Mouse (Mus musculus): ENCODE data around the gene Ccr7. TPM values are rescaled to one million over a fixed set of nuclear protein-coding genes. Genes with fewer than 3 reads are reported as not detected.
A peak's percentile ranks its signal among the peaks of the same experiment; 100 is the strongest.

Gene Ccr7
- polyA plus RNA-seq, 3 experiments from 2014 or later, result 16.6 to 295 (median 286) TPM

DNA sequence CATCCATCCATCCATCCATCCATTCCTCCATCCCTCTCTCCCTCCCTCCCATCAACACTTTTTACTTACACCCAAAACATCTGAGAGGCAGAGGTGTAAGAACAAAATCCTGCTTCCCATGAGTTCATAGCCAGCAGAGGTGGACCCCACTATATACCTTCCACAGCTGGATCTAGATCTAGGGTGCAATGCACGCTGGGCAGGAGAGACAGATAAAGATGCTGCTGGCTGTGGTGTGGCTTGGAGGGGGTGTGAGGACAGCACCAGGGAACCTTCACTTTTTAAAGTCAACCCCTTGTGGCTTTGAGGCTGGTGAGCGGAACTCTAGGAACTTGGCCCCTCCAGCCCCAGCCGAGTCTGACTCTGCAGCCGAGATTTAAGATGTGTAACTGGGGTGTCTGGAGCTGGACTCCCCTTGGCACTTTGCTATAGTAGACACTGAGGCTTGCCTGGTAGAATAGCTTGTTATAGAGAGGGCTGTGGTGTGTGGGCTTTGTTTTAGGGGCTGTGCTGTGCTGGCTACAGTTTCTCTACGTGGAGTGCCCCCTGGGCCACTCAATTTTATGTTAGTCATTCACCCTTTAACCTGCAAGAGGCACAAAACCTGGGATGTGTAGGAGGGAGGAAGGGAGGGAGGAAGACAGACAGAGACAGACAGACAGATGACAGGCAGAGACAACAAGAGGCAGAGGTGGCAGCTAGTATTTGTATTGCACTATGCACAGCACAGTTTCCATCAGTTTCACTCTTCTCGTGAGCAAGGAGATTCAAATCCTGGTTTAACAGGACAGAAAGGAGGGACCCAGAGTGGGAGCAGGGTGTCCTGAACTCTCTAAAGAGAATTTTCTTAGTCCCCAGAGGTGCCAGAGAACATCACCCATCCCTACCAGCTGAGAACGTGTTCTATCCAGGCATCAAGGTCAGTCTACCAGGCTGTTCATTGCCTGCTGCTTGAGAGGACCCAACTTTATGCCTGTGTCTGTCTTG lies 817 bp downstream of the Ccr7 start:
- no peak for ATAC-seq

- no peak for ATAC-seq
These were observed 2.3 kb downstream of the Ccr7 start for GRCm38 (mm10) chr11:99152323-99153144.

DNA sequence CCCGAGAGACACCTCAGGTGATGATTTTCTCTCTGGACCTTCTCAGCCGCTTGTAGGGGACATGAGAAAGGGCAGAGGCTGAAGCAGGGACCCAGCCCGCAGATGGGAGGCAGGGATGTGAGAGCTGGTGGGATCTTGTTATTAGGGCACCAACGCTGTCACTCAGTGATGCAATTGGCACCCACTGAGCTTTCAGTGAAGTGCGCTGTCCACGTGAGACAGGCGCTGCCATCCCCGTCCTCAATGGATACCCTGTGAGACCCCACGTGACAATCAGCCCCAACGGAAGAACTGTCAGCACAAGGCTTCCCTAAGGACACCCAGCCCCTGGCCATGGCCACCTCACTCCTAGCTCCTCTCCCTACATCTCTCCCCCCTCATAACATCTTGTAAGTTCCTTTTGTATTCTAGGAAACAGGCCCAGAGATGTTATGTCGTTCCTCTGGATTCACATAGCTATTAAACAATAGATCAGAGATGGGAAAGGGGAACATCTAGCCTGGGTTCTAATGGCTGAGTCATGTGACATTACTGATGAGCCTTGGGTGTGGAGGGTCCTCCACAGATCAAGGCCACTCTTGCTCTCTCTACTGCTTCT lies 3.4 kb downstream of the Ccr7 start:
- ATAC-seq, result no peak

DNA sequence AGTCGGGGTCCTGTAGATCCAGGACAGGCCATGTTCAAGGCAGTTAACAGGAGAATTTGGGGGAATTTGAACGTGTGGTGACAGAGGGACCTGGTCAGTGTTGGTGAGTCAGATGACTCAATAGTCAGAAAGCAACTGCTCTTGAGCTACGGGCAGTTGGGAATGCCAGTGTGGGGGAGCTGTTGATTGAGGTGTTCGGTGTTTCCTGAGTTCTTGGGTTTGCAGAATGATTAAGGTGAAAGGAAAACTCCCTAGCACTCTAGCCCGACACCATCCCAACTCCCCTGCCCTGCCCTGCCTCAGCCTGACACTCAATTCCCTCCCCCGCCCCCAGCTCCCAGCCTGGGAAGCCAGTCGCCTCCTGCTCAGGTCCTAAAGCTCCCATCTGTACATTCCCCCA lies 4.0 kb downstream of the Ccr7 start:
- ATAC-seq, result no peak

- peak; percentile 30 for ATAC-seq
These were observed 4.7 kb downstream of the Ccr7 start for GRCm38 (mm10) chr11:99149898-99150757.

DNA sequence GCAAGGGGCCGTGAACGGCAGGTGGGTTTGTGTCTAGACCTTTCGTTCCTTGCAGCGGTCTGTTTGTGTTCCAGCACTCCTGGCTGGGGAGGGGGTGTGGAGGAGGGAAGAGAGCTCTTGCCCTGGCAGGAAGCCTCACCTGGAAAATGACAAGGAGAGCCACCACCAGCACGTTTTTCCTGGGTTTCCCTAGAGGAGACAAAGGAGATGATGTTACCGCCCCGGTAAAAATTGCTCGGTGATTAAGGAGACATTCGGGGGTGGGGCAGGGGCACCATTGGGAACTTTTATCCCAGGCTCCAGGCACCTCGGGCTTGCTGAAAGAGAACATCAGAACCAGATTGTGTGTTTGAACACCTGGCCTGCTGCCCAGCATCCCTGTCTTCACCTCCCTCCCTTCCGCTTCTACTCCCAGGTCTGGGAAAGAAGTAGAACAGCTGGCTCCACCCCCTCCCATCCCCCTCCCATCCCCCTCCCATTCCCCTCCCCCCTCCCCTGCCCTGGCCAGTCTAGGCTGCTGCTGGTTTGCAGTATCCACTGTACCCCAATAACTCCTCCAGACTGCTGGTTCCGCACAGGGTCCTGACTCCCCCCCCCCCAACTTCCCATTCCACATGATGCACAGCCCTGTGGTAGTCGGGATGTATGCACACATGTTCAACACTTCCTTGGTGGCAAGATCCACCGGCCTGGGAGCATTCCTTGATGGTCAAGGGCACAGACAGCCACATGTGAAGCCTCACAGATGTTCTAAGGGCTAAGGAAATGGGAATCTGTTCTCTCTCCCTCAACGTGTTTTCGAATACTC lies 5.8 kb downstream of the Ccr7 start:
- no peak for ATAC-seq

- ATAC-seq, result no peak
These were observed 6.5 kb downstream of the Ccr7 start for GRCm38 (mm10) chr11:99148400-99148799.

DNA sequence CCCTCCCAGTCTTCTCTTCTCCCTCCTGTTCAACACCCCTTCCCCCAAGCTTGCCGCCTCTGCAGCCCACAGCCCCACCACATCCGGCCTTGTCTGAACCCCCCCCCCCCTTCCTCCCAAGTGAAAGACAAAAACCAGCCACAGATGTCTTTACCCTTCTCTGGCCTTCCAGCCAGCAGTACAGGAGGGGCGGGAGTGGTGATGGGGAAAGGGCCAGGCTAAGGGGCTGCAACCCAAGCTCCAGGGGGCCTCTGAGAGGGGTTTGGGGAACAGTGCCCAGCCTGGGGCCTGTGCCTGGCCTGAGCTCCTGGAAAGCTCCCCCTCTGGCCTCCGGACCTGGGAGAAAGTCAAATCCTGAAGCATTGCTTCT lies 7.0 kb downstream of the Ccr7 start:
- ATAC-seq, result peak; percentile 38

GRCm38 (mm10) chr11:99147041-99147919 lies 7.6 kb downstream of the Ccr7 start:
- ATAC-seq, result no peak

GRCm38 (mm10) chr11:99146558-99146957 lies 8.3 kb downstream of the Ccr7 start:
- no peak for ATAC-seq

GRCm38 (mm10) chr11:99145765-99146164 lies 9.1 kb downstream of the Ccr7 start:
- no peak for ATAC-seq

GRCm38 (mm10) chr11:99144940-99145339 lies 9.9 kb downstream of the Ccr7 start:
- ATAC-seq, result no peak

DNA sequence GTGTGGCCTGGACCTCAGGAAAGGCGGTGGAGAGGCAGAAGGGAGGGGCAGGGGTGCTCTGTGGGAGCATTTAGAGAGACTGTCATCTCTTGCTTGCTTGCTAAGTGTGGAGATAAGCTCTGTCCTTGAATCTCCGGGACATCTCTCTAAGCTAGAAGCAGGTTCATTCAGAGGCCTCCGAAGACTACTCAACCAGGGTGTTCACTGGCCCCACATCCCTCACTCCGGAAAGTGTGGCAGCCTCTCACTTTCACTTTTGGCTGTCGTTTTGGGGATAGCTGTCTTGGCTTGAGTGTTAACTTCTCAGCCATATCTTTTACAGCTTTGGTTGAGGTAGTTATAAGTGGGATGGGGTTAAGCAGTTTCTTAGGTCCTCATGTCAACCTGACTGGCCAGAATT lies 10.4 kb downstream of the Ccr7 start:
- peak; percentile 53 for ATAC-seq

GRCm38 (mm10) chr11:99143123-99144082 lies 11.5 kb downstream of the Ccr7 start:
- peak; percentile 38 for ATAC-seq

- no peak for ATAC-seq
These were observed 12.3 kb downstream of the Ccr7 start for GRCm38 (mm10) chr11:99142493-99143095.

DNA sequence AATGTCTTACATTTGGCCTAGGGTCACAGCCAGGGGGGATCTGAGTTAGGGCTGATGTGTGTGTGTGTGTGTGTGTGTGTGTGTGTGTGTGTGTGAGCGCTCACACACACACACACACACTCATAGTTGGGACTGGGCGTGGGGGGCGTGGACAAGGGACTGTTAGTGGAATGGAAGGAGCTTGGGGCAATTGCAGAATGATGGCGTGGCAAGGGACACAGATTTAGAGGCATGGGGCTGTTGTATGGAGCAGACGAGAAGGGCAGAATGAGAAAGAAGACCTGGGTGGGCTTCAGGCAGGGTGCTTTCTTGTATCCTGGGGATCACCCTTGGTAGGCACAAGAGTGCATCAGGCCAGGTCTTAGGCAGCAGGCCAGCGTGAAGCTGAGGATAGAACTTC lies 12.8 kb downstream of the Ccr7 start:
- no peak for ATAC-seq

GRCm38 (mm10) chr11:99141600-99141999 lies 13.3 kb downstream of the Ccr7 start:
- no peak for ATAC-seq

- ATAC-seq, result no peak
These were observed 15.9 kb downstream of the Ccr7 start for GRCm38 (mm10) chr11:99138976-99139375.

DNA sequence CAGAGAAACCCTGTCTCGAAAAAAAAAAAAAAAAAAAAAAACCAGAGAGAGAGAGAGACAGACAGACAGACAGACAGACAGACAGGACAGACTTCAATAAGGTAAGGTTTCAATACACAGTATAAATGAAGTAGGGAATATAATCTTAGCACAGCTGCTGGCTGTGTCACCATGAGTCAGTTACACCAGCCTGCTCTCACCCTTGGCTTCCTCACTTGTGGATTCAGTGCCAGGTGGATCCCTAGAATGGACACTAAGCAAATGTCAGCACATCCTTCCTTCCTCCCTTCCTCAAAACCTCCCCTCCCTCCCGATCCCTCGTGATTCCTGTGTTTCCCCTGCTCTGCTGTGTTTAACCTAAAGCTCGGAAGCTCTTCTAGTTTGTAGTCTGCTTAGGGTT lies 17.5 kb downstream of the Ccr7 start:
- ATAC-seq, result no peak
